In genomic region chr6:87806857-87807256, GRCm38 (mm10) we compare ENCODE assay signal across 14 mouse cellular contexts. TPM values are rescaled to one million over a fixed set of nuclear protein-coding genes. Genes with fewer than 3 reads are reported as not detected.
DNase-seq lines count a peak whose midpoint lies in the region; ATAC-seq and TF ChIP-seq lines count a peak whose summit lies in the region.
"Had no signal": no experiment of that assay in that cellular context is flagged by ENCODE, and none has a peak within 500 bp of the region (broad histone marks: within the 10 kb centered on the region; RNA-seq: fewer than 3 reads in every experiment).

No protein-coding gene starts in this region.

- WGBS in heart, embryonic 13.5 days, result 49% methylated on average over 2 of the region's 2 CpGs
- 50% methylated on average over 2 of the region's 2 CpGs for WGBS in midbrain, postnatal 0 days
- WGBS in midbrain, embryonic 14.5 days, result 61% methylated on average over 2 of the region's 2 CpGs
- 55% methylated on average over 2 of the region's 2 CpGs for WGBS in liver, embryonic 15.5 days (ENCODE audit: insufficient replicate concordance)
- 37% methylated on average over 2 of the region's 2 CpGs for WGBS in stomach, postnatal 0 days
- 58% methylated on average over 2 of the region's 2 CpGs for WGBS in hindbrain, embryonic 11.5 days

- no peak for DNase-seq in heart, adult 18-20 months
- DNase-seq in midbrain, postnatal 0 days (ENCODE audit: low spot score), result no peak
- no peak for DNase-seq in midbrain, embryonic 14.5 days
- no peak for DNase-seq in stomach, postnatal 0 days (ENCODE audit: low spot score)
- DNase-seq in hindbrain, embryonic 11.5 days (ENCODE audit: low spot score), result no peak
- DNase-seq: kidney, adult 11 months; lung, embryonic 14.5 days; right cerebral cortex, postnatal 25 days; thymus, postnatal 14 days had no signal

- no peak overlapping the region; the same call in 1 of the 2 replicates for H3K9ac ChIP-seq in heart, embryonic 13.5 days
- 0 out of 2 replicates have a peak overlapping the region, but pooled peaks have one; percentile 13 for H3K9ac ChIP-seq in midbrain, postnatal 0 days (replicated peaks; ENCODE audit: low read length, poor library complexity, severe bottlenecking)
- H3K9ac ChIP-seq in midbrain, embryonic 14.5 days (replicated peaks; ENCODE audit: low read length), result no peak overlapping the region
- no peak overlapping the region for H3K9ac ChIP-seq in liver, embryonic 15.5 days
- H3K9ac ChIP-seq in stomach, postnatal 0 days (ENCODE audit: low read length), result no peak overlapping the region
- no peak overlapping the region for H3K9ac ChIP-seq in hindbrain, embryonic 11.5 days (ENCODE audit: low read depth, low read length)
- H3K9ac ChIP-seq: lung, embryonic 14.5 days had no signal

- no peaks in the 10 kb centered on the region for H3K9me3 ChIP-seq in heart, embryonic 13.5 days
- no peaks in the 10 kb centered on the region for H3K9me3 ChIP-seq in midbrain, postnatal 0 days (ENCODE audit: low read length)
- no peaks in the 10 kb centered on the region for H3K9me3 ChIP-seq in midbrain, embryonic 14.5 days (ENCODE audit: control insufficient read depth, low read length)
- H3K9me3 ChIP-seq in liver, embryonic 15.5 days (replicated peaks), result no peaks in the 10 kb centered on the region
- H3K9me3 ChIP-seq in stomach, postnatal 0 days (ENCODE audit: control insufficient read depth, low read length), result no peaks in the 10 kb centered on the region
- H3K9me3 ChIP-seq in hindbrain, embryonic 11.5 days (ENCODE audit: control insufficient read depth, low read length), result no peaks in the 10 kb centered on the region
- H3K9me3 ChIP-seq: hindbrain, embryonic 10.5 days had no signal

- no peaks in the 10 kb centered on the region for H3K27me3 ChIP-seq in heart, embryonic 13.5 days (replicated peaks)
- H3K27me3 ChIP-seq in midbrain, postnatal 0 days (ENCODE audit: insufficient read depth, low read length), result no peaks in the 10 kb centered on the region
- no peaks in the 10 kb centered on the region for H3K27me3 ChIP-seq in midbrain, embryonic 14.5 days (ENCODE audit: control insufficient read depth, insufficient read depth, low read length)
- no peaks in the 10 kb centered on the region for H3K27me3 ChIP-seq in liver, embryonic 15.5 days
- H3K27me3 ChIP-seq in stomach, postnatal 0 days (ENCODE audit: control insufficient read depth, insufficient read depth, low read length), result no peaks in the 10 kb centered on the region
- 0 out of 2 replicates have a peak, but pooled peaks cover 2% of the 10 kb centered on the region for H3K27me3 ChIP-seq in hindbrain, embryonic 11.5 days (ENCODE audit: control insufficient read depth, insufficient read depth, low read length)
- H3K27me3 ChIP-seq: CH12.LX had no signal

- H3K4me1 ChIP-seq in heart, embryonic 13.5 days, result peaks cover 21% of the 10 kb centered on the region
- peaks cover 5% of the 10 kb centered on the region; the same call in 1 of the 2 replicates for H3K4me1 ChIP-seq in midbrain, postnatal 0 days (ENCODE audit: insufficient read depth, low read length)
- peaks cover 8% of the 10 kb centered on the region; the same call in 1 of the 2 replicates for H3K4me1 ChIP-seq in midbrain, embryonic 14.5 days (ENCODE audit: control insufficient read depth, insufficient read depth, low read length)
- peaks cover 77% of the 10 kb centered on the region for H3K4me1 ChIP-seq in liver, embryonic 15.5 days (replicated peaks)
- H3K4me1 ChIP-seq in stomach, postnatal 0 days (replicated peaks; ENCODE audit: control insufficient read depth, insufficient read depth), result no peaks in the 10 kb centered on the region
- H3K4me1 ChIP-seq in hindbrain, embryonic 11.5 days (replicated peaks; ENCODE audit: control insufficient read depth, insufficient read depth, low read length), result no peaks in the 10 kb centered on the region

- no peak for TF ChIP-seq CTCF in midbrain, postnatal 0 days (IDR thresholded peaks at IDR 0.05)
- TF ChIP-seq CTCF in stomach, postnatal 0 days (IDR thresholded peaks at IDR 0.05; ENCODE audit: low read depth), result peak; percentile 43

- TF ChIP-seq EP300 in stomach, postnatal 0 days (optimal IDR thresholded peaks at IDR 0.05), result no peak

- 0 out of 2 replicates have a peak, but pooled peaks cover 3% of the 10 kb centered on the region for H3K36me3 ChIP-seq in heart, embryonic 13.5 days
- no peaks in the 10 kb centered on the region for H3K36me3 ChIP-seq in midbrain, postnatal 0 days (ENCODE audit: insufficient read depth, low read length)
- 0 out of 2 replicates have a peak, but pooled peaks cover 2% of the 10 kb centered on the region for H3K36me3 ChIP-seq in midbrain, embryonic 14.5 days (ENCODE audit: control insufficient read depth, insufficient read depth, low read length)
- peaks cover 51% of the 10 kb centered on the region for H3K36me3 ChIP-seq in liver, embryonic 15.5 days (replicated peaks)
- H3K36me3 ChIP-seq in stomach, postnatal 0 days (ENCODE audit: control insufficient read depth, insufficient read depth, low read length), result no peaks in the 10 kb centered on the region
- no peaks in the 10 kb centered on the region for H3K36me3 ChIP-seq in hindbrain, embryonic 11.5 days (ENCODE audit: control insufficient read depth, insufficient read depth, low read length)

- H3K27ac ChIP-seq in heart, embryonic 13.5 days (replicated peaks), result peak overlapping the region; percentile 3
- H3K27ac ChIP-seq in midbrain, postnatal 0 days (ENCODE audit: low read depth, low read length), result no peak overlapping the region
- H3K27ac ChIP-seq in midbrain, embryonic 14.5 days (replicated peaks; ENCODE audit: low read depth, low read length), result no peak overlapping the region
- H3K27ac ChIP-seq in liver, embryonic 15.5 days (replicated peaks), result peak overlapping the region; percentile 100
- no peak overlapping the region for H3K27ac ChIP-seq in stomach, postnatal 0 days (replicated peaks)
- no peak overlapping the region for H3K27ac ChIP-seq in hindbrain, embryonic 11.5 days (ENCODE audit: low read depth, low read length)
- H3K27ac ChIP-seq: hindbrain, embryonic 10.5 days had no signal

- H3K4me3 ChIP-seq in heart, embryonic 13.5 days, result no peak overlapping the region
- H3K4me3 ChIP-seq in midbrain, postnatal 0 days (ENCODE audit: low read depth, low read length), result no peak overlapping the region
- no peak overlapping the region for H3K4me3 ChIP-seq in midbrain, embryonic 14.5 days (replicated peaks; ENCODE audit: low read depth, low read length)
- H3K4me3 ChIP-seq in liver, embryonic 15.5 days (replicated peaks), result no peak overlapping the region; the same call in 1 of the 2 replicates
- H3K4me3 ChIP-seq in stomach, postnatal 0 days (ENCODE audit: low read depth, low read length), result no peak overlapping the region
- no peak overlapping the region for H3K4me3 ChIP-seq in hindbrain, embryonic 11.5 days (ENCODE audit: low read depth, low read length)
- H3K4me3 ChIP-seq: hindbrain, embryonic 10.5 days had no signal

- ATAC-seq in heart, embryonic 13.5 days (ENCODE audit: extremely low read depth, insufficient number of reproducible peaks, low FRiP score, low TSS enrichment), result no peak
- no peak for ATAC-seq in midbrain, postnatal 0 days (ENCODE audit: low FRiP score)
- ATAC-seq in midbrain, embryonic 14.5 days (ENCODE audit: low FRiP score, low TSS enrichment), result no peak
- ATAC-seq in liver, embryonic 15.5 days (ENCODE audit: insufficient read depth), result no peak
- no peak for ATAC-seq in stomach, postnatal 0 days (ENCODE audit: low FRiP score, low TSS enrichment)
- no peak for ATAC-seq in hindbrain, embryonic 11.5 days (ENCODE audit: low FRiP score)
- ATAC-seq: activated CD4-positive, CD25-positive, alpha-beta regulatory T cell, adult 4 months had no signal

- no peak overlapping the region for H3K4me2 ChIP-seq in heart, embryonic 13.5 days
- H3K4me2 ChIP-seq in midbrain, postnatal 0 days (ENCODE audit: low read depth, low read length, poor library complexity, severe bottlenecking), result no peak overlapping the region
- H3K4me2 ChIP-seq in midbrain, embryonic 14.5 days (ENCODE audit: low read length), result no peak overlapping the region
- H3K4me2 ChIP-seq in liver, embryonic 15.5 days, result peak overlapping the region; percentile 86; the same call in 1 of the 2 replicates
- no peak overlapping the region for H3K4me2 ChIP-seq in stomach, postnatal 0 days (replicated peaks; ENCODE audit: low read depth)
- no peak overlapping the region for H3K4me2 ChIP-seq in hindbrain, embryonic 11.5 days (replicated peaks; ENCODE audit: low read depth, low read length)
- H3K4me2 ChIP-seq: lung, embryonic 14.5 days had no signal

RNA-seq across cellular contexts. Expression of gene Rab43, which starts 5.1 kb away (rescaled TPM):
- polyA plus RNA-seq in heart, embryonic 13.5 days (2015; fragmentation: Nextera tagmentation; extraction: Ambion mirVana), result 6.6 and 7.5 TPM in 2 replicates
- 10 to 100 TPM in 1 of 2 experiments, 1 to 10 TPM in 1; 7.6 to 10.2 TPM for total RNA-seq in heart, adult 18-20 months (2021)
- total RNA-seq in midbrain, postnatal 0 days (2014; rRNA removed), result 23.2 and 31.6 TPM in 2 replicates
- 7.7 and 9.9 TPM in 2 replicates for polyA plus RNA-seq in midbrain, postnatal 0 days (2015; fragmentation: Nextera tagmentation; extraction: Ambion mirVana)
- polyA plus RNA-seq in midbrain, embryonic 14.5 days (2014; fragmentation: Nextera tagmentation; extraction: Ambion mirVana), result 9.2 and 9.8 TPM in 2 replicates
- polyA plus RNA-seq in liver, embryonic 15.5 days (2015; fragmentation: Nextera tagmentation; extraction: Ambion mirVana), result 33.2 and 44.8 TPM in 2 replicates
- polyA plus RNA-seq in stomach, postnatal 0 days (2015; fragmentation: Nextera tagmentation; extraction: Ambion mirVana), result 12.6 and 13.4 TPM in 2 replicates
- polyA plus RNA-seq in hindbrain, embryonic 11.5 days (2014; fragmentation: Nextera tagmentation; extraction: Ambion mirVana), result 5.0 and 6.8 TPM in 2 replicates

RNA-seq across cellular contexts. Expression of gene Gm45140, which starts 28.7 kb away (rescaled TPM):
- 2.1 TPM in 2 replicates for polyA plus RNA-seq in heart, embryonic 13.5 days (2015; fragmentation: Nextera tagmentation; extraction: Ambion mirVana)
- total RNA-seq in heart, adult 18-20 months (2021), result 1 to 10 TPM in 1 of 2 experiments, under 1 TPM in 1; 0.74 to 1.3 TPM
- 5.4 TPM in 1 of 2 replicates, not detected in the other for total RNA-seq in midbrain, postnatal 0 days (2014; rRNA removed)
- polyA plus RNA-seq in midbrain, postnatal 0 days (2015; fragmentation: Nextera tagmentation; extraction: Ambion mirVana), result 1.2 and 1.8 TPM in 2 replicates
- polyA plus RNA-seq in midbrain, embryonic 14.5 days (2014; fragmentation: Nextera tagmentation; extraction: Ambion mirVana), result 2.0 and 4.6 TPM in 2 replicates
- polyA plus RNA-seq in liver, embryonic 15.5 days (2015; fragmentation: Nextera tagmentation; extraction: Ambion mirVana), result 3.0 and 4.1 TPM in 2 replicates
- polyA plus RNA-seq in stomach, postnatal 0 days (2015; fragmentation: Nextera tagmentation; extraction: Ambion mirVana), result 1.3 and 1.9 TPM in 2 replicates
- polyA plus RNA-seq in hindbrain, embryonic 11.5 days (2014; fragmentation: Nextera tagmentation; extraction: Ambion mirVana), result 3.2 and 3.8 TPM in 2 replicates

RNA-seq across cellular contexts. Expression of gene Gp9, which starts 29.0 kb away (rescaled TPM):
- polyA plus RNA-seq in heart, embryonic 13.5 days (2015; fragmentation: Nextera tagmentation; extraction: Ambion mirVana), result 5.1 and 7.2 TPM in 2 replicates
- 1 to 10 TPM; 1.2 TPM for total RNA-seq in heart, adult 18-20 months (2021)
- total RNA-seq in midbrain, postnatal 0 days (2014; rRNA removed), result 1.7 TPM in 1 of 2 replicates, not detected in the other
- polyA plus RNA-seq in midbrain, postnatal 0 days (2015; fragmentation: Nextera tagmentation; extraction: Ambion mirVana), result not detected in 2 replicates
- polyA plus RNA-seq in midbrain, embryonic 14.5 days (2014; fragmentation: Nextera tagmentation; extraction: Ambion mirVana), result 0.59 and 0.66 TPM in 2 replicates
- polyA plus RNA-seq in liver, embryonic 15.5 days (2015; fragmentation: Nextera tagmentation; extraction: Ambion mirVana), result 26.8 and 29.9 TPM in 2 replicates
- 0.38 and 0.40 TPM in 2 replicates for polyA plus RNA-seq in stomach, postnatal 0 days (2015; fragmentation: Nextera tagmentation; extraction: Ambion mirVana)
- polyA plus RNA-seq in hindbrain, embryonic 11.5 days (2014; fragmentation: Nextera tagmentation; extraction: Ambion mirVana), result 1.4 and 2.2 TPM in 2 replicates
- total RNA-seq: CH12.LX had no signal
- polyA plus RNA-seq: activated CD4-positive, CD25-positive, alpha-beta regulatory T cell, adult 4 months had no signal

RNA-seq across cellular contexts. Expression of gene Isy1, which starts 31.7 kb away (rescaled TPM):
- 22.1 and 25.4 TPM in 2 replicates for polyA plus RNA-seq in heart, embryonic 13.5 days (2015; fragmentation: Nextera tagmentation; extraction: Ambion mirVana)
- total RNA-seq in heart, adult 18-20 months (2021), result 10 to 100 TPM; 21.1 to 23.9 TPM
- 21.7 and 22.5 TPM in 2 replicates for total RNA-seq in midbrain, postnatal 0 days (2014; rRNA removed)
- polyA plus RNA-seq in midbrain, postnatal 0 days (2015; fragmentation: Nextera tagmentation; extraction: Ambion mirVana), result 20.7 and 25.9 TPM in 2 replicates
- polyA plus RNA-seq in midbrain, embryonic 14.5 days (2014; fragmentation: Nextera tagmentation; extraction: Ambion mirVana), result 21.9 and 23.9 TPM in 2 replicates
- 21.7 and 24.1 TPM in 2 replicates for polyA plus RNA-seq in liver, embryonic 15.5 days (2015; fragmentation: Nextera tagmentation; extraction: Ambion mirVana)
- polyA plus RNA-seq in stomach, postnatal 0 days (2015; fragmentation: Nextera tagmentation; extraction: Ambion mirVana), result 24.6 and 27.5 TPM in 2 replicates
- polyA plus RNA-seq in hindbrain, embryonic 11.5 days (2014; fragmentation: Nextera tagmentation; extraction: Ambion mirVana), result 57.7 and 61.7 TPM in 2 replicates

RNA-seq across cellular contexts. Expression of gene Cnbp, which starts 44.0 kb away (rescaled TPM):
- polyA plus RNA-seq in heart, embryonic 13.5 days (2015; fragmentation: Nextera tagmentation; extraction: Ambion mirVana), result 722 and 777 TPM in 2 replicates
- total RNA-seq in heart, adult 18-20 months (2021), result 100 to 1,000 TPM; 335 to 351 TPM
- total RNA-seq in midbrain, postnatal 0 days (2014; rRNA removed), result 178 and 197 TPM in 2 replicates
- 550 and 577 TPM in 2 replicates for polyA plus RNA-seq in midbrain, postnatal 0 days (2015; fragmentation: Nextera tagmentation; extraction: Ambion mirVana)
- 553 and 588 TPM in 2 replicates for polyA plus RNA-seq in midbrain, embryonic 14.5 days (2014; fragmentation: Nextera tagmentation; extraction: Ambion mirVana)
- polyA plus RNA-seq in liver, embryonic 15.5 days (2015; fragmentation: Nextera tagmentation; extraction: Ambion mirVana), result 526 and 529 TPM in 2 replicates
- polyA plus RNA-seq in stomach, postnatal 0 days (2015; fragmentation: Nextera tagmentation; extraction: Ambion mirVana), result 740 and 754 TPM in 2 replicates
- 1,125 and 1,154 TPM in 2 replicates for polyA plus RNA-seq in hindbrain, embryonic 11.5 days (2014; fragmentation: Nextera tagmentation; extraction: Ambion mirVana)

Comparison
In these comparisons a context has a peak if more than half of its experiments do, and no peak if none do; other contexts are left out.
1. H3K27ac ChIP-seq: peak in heart, embryonic 13.5 days (single experiment) and liver, embryonic 15.5 days (single experiment); none in midbrain, postnatal 0 days (single experiment), midbrain, embryonic 14.5 days (single experiment), stomach, postnatal 0 days (single experiment) and hindbrain, embryonic 11.5 days (single experiment).